Mouse (Mus musculus): ENCODE measurements around the gene Actl10.

GRCm38 (mm10) chr2:154574271-154574670, 22.7 kb downstream of the Actl10 start:
- TF ChIP-seq CTCF (IDR thresholded peaks at IDR 0.05; ENCODE audit: extremely low read depth, insufficient read depth, low read length) (no peak), POLR2A (IDR thresholded peaks at IDR 0.05; ENCODE audit: extremely low read depth, insufficient read depth, low read length) (no peak)

All from cortical plate, adult 2 months (tissue).